Comparison of ENCODE assay signal across 16 mouse cellular contexts in genomic region chr11:4183511-4183910, GRCm38 (mm10). TPM values are rescaled to one million over a fixed set of nuclear protein-coding genes. Genes with fewer than 3 reads are reported as not detected.
A peak's percentile ranks its signal among the peaks of the same experiment; 100 is the strongest.
DNase-seq lines count a peak whose midpoint lies in the region; ATAC-seq and TF ChIP-seq lines count a peak whose summit lies in the region.
"Had no signal": no experiment of that assay in that cellular context is flagged by ENCODE, and none has a peak within 500 bp of the region (broad histone marks: within the 10 kb centered on the region; RNA-seq: fewer than 3 reads in every experiment).

No protein-coding gene starts in this region.

- no peak overlapping the region for H3K4me3 ChIP-seq in heart, embryonic 15.5 days
- H3K4me3 ChIP-seq in lung, embryonic 16.5 days (ENCODE audit: low read length), result no peak overlapping the region
- no peak overlapping the region for H3K4me3 ChIP-seq in lung, adult 2 months (replicated peaks; ENCODE audit: extremely low read depth, low read depth, low read length)
- H3K4me3 ChIP-seq in hindbrain, postnatal 0 days (ENCODE audit: low read length), result no peak overlapping the region
- H3K4me3 ChIP-seq: embryonic facial prominence, embryonic 10.5 days; liver, embryonic 13.5 days; megakaryocyte, embryonic 14.5 days; neural tube, embryonic 12.5 days; stomach, embryonic 15.5 days had no signal

- H3K4me2 ChIP-seq in heart, embryonic 15.5 days, result no peak overlapping the region
- no peak overlapping the region for H3K4me2 ChIP-seq in lung, embryonic 16.5 days (ENCODE audit: low read depth, low read length)
- no peak overlapping the region for H3K4me2 ChIP-seq in hindbrain, postnatal 0 days (ENCODE audit: low read depth, low read length)
- H3K4me2 ChIP-seq: liver, embryonic 13.5 days; neural tube, embryonic 12.5 days; stomach, embryonic 15.5 days had no signal

- ATAC-seq in heart, embryonic 15.5 days (replicated peaks; ENCODE audit: insufficient number of reproducible peaks, insufficient read depth, low FRiP score, low read depth), result no peak
- no peak for ATAC-seq in lung, embryonic 16.5 days (ENCODE audit: low read depth)
- ATAC-seq in hindbrain, postnatal 0 days, result no peak
- no peak for ATAC-seq in erythroblast, adult 5-6 weeks (replicated peaks; ENCODE audit: low FRiP score, poor library complexity, severe bottlenecking)
- ATAC-seq: CD4-positive, CD25-positive, alpha-beta regulatory T cell, adult 4 months had no signal

- 0 out of 2 replicates have a peak overlapping the region, but pooled peaks have one; percentile 17 for H3K27ac ChIP-seq in heart, embryonic 15.5 days
- 0 out of 2 replicates have a peak overlapping the region, but pooled peaks have one; percentile 8 for H3K27ac ChIP-seq in lung, embryonic 16.5 days (ENCODE audit: low read length)
- H3K27ac ChIP-seq in hindbrain, postnatal 0 days, result peak overlapping the region; percentile 56; the same call in 1 of the 2 replicates
- H3K27ac ChIP-seq: embryonic facial prominence, embryonic 10.5 days; liver, embryonic 13.5 days; neural tube, embryonic 12.5 days had no signal

- intact Hi-C loops in heart, postnatal 14 days (cut with DNase I), result no loop called here

- no peak for DNase-seq in heart, postnatal 14 days
- no peak for DNase-seq in lung, adult 2 months
- peak; percentile 77 for DNase-seq in Muller cell, postnatal 12 days (ENCODE audit: inconsistent ontology term)
- DNase-seq in hindbrain, postnatal 0 days (ENCODE audit: low spot score), result peak; percentile 52
- no peak for DNase-seq in testis, postnatal 10 days (ENCODE audit: low spot score)
- DNase-seq: adrenal gland, postnatal 25 days; cerebellum, adult 2 months; liver, embryonic 13.5 days had no signal

- no peak for TF ChIP-seq POLR2A in lung, adult 2 months (IDR thresholded peaks at IDR 0.05; ENCODE audit: borderline replicate concordance, extremely low read depth, low read depth, low read length)

- no peak for TF ChIP-seq CTCF in lung, adult 2 months (IDR thresholded peaks at IDR 0.05; ENCODE audit: insufficient read depth, low read length)
- TF ChIP-seq CTCF in hindbrain, postnatal 0 days (IDR thresholded peaks at IDR 0.05; ENCODE audit: low read depth), result no peak

- no peak overlapping the region for H3K9ac ChIP-seq in heart, embryonic 15.5 days
- H3K9ac ChIP-seq in lung, embryonic 16.5 days (ENCODE audit: low read length), result no peak overlapping the region
- H3K9ac ChIP-seq in hindbrain, postnatal 0 days (replicated peaks; ENCODE audit: low read length), result no peak overlapping the region
- H3K9ac ChIP-seq: liver, embryonic 13.5 days; neural tube, embryonic 12.5 days; stomach, embryonic 15.5 days had no signal

- H3K36me3 ChIP-seq in heart, embryonic 15.5 days, result peaks cover 47% of the 10 kb centered on the region
- peaks cover 30% of the 10 kb centered on the region for H3K36me3 ChIP-seq in lung, embryonic 16.5 days (ENCODE audit: control insufficient read depth, insufficient read depth, low read length)
- peaks cover 47% of the 10 kb centered on the region for H3K36me3 ChIP-seq in hindbrain, postnatal 0 days (ENCODE audit: insufficient read depth, low read length)

- H3K27me3 ChIP-seq in heart, embryonic 15.5 days, result no peaks in the 10 kb centered on the region
- no peaks in the 10 kb centered on the region for H3K27me3 ChIP-seq in lung, embryonic 16.5 days (ENCODE audit: control insufficient read depth, insufficient read depth, low read depth, low read length)
- no peaks in the 10 kb centered on the region for H3K27me3 ChIP-seq in hindbrain, postnatal 0 days (ENCODE audit: insufficient read depth, low read length)
- H3K27me3 ChIP-seq: liver, embryonic 13.5 days; neural tube, embryonic 12.5 days; stomach, embryonic 15.5 days had no signal

- H3K4me1 ChIP-seq in heart, embryonic 15.5 days (replicated peaks), result peaks cover 16% of the 10 kb centered on the region
- peaks cover 10% of the 10 kb centered on the region for H3K4me1 ChIP-seq in lung, embryonic 16.5 days (replicated peaks; ENCODE audit: control insufficient read depth, insufficient read depth, low read length)
- peaks cover 8% of the 10 kb centered on the region for H3K4me1 ChIP-seq in lung, adult 2 months (ENCODE audit: control insufficient read depth, insufficient read depth, low read length)
- peaks cover 9% of the 10 kb centered on the region for H3K4me1 ChIP-seq in hindbrain, postnatal 0 days (ENCODE audit: insufficient read depth, low read length)

- no peaks in the 10 kb centered on the region for H3K9me3 ChIP-seq in heart, embryonic 15.5 days (replicated peaks)
- H3K9me3 ChIP-seq in lung, embryonic 16.5 days (ENCODE audit: control insufficient read depth, low read length), result no peaks in the 10 kb centered on the region
- no peaks in the 10 kb centered on the region for H3K9me3 ChIP-seq in hindbrain, postnatal 0 days (ENCODE audit: low read length)
- H3K9me3 ChIP-seq: embryonic facial prominence, embryonic 10.5 days; liver, embryonic 13.5 days; megakaryocyte, embryonic 14.5 days; neural tube, embryonic 12.5 days; stomach, embryonic 15.5 days had no signal

RNA-seq across cellular contexts. Expression of gene Tbc1d10a, which starts 3.1 kb away (rescaled TPM):
- polyA plus RNA-seq in heart, embryonic 15.5 days (2015; fragmentation: Nextera tagmentation; extraction: Ambion mirVana), result 13.9 and 21.6 TPM in 2 replicates
- total RNA-seq in heart, postnatal 14 days (2021), result 10 to 100 TPM; 14.5 to 14.7 TPM
- 30.5 and 34.3 TPM in 2 replicates for polyA plus RNA-seq in lung, embryonic 16.5 days (2015; fragmentation: Nextera tagmentation; extraction: Ambion mirVana)
- 72.8 and 78.3 TPM in 2 replicates for polyA plus RNA-seq in lung, adult 2 months (2012; rRNA removed)
- total RNA-seq in hindbrain, postnatal 0 days (2014; rRNA removed), result 59.1 and 60.8 TPM in 2 replicates
- polyA plus RNA-seq in hindbrain, postnatal 0 days (2015; fragmentation: Nextera tagmentation; extraction: Ambion mirVana), result 34.2 TPM in 2 replicates
- total RNA-seq in erythroblast, adult 5-6 weeks (2015; ENCODE audit: low replicate concordance), result 1.7 and 3.5 TPM in 2 replicates
- total RNA-seq in erythroblast, adult 5-6 weeks (2017; ENCODE audit: low replicate concordance), result 0.42 and 1.4 TPM in 2 replicates

RNA-seq across cellular contexts. Expression of gene Sf3a1, which starts 23.4 kb away (rescaled TPM):
- 27.0 and 32.8 TPM in 2 replicates for polyA plus RNA-seq in heart, embryonic 15.5 days (2015; fragmentation: Nextera tagmentation; extraction: Ambion mirVana)
- total RNA-seq in heart, postnatal 14 days (2021), result 10 to 100 TPM; 38.4 to 46.7 TPM
- polyA plus RNA-seq in lung, embryonic 16.5 days (2015; fragmentation: Nextera tagmentation; extraction: Ambion mirVana), result 42.1 and 48.9 TPM in 2 replicates
- 27.0 and 28.2 TPM in 2 replicates for polyA plus RNA-seq in lung, adult 2 months (2012; rRNA removed)
- total RNA-seq in hindbrain, postnatal 0 days (2014; rRNA removed), result 41.9 and 45.4 TPM in 2 replicates
- polyA plus RNA-seq in hindbrain, postnatal 0 days (2015; fragmentation: Nextera tagmentation; extraction: Ambion mirVana), result 30.6 and 31.6 TPM in 2 replicates
- total RNA-seq in erythroblast, adult 5-6 weeks (2015; ENCODE audit: low replicate concordance), result 12.7 and 19.6 TPM in 2 replicates
- total RNA-seq in erythroblast, adult 5-6 weeks (2017; ENCODE audit: low replicate concordance), result 10.8 and 18.4 TPM in 2 replicates

RNA-seq across cellular contexts. Expression of gene Ccdc157, which starts 23.4 kb away (rescaled TPM):
- polyA plus RNA-seq in heart, embryonic 15.5 days (2015; fragmentation: Nextera tagmentation; extraction: Ambion mirVana), result 4.4 and 5.5 TPM in 2 replicates
- total RNA-seq in heart, postnatal 14 days (2021), result 1 to 10 TPM; 5.6 to 7.4 TPM
- polyA plus RNA-seq in lung, embryonic 16.5 days (2015; fragmentation: Nextera tagmentation; extraction: Ambion mirVana), result 9.2 and 11.4 TPM in 2 replicates
- polyA plus RNA-seq in lung, adult 2 months (2012; rRNA removed), result 17.6 and 19.8 TPM in 2 replicates
- 20.8 TPM in 2 replicates for total RNA-seq in hindbrain, postnatal 0 days (2014; rRNA removed)
- polyA plus RNA-seq in hindbrain, postnatal 0 days (2015; fragmentation: Nextera tagmentation; extraction: Ambion mirVana), result 10.3 and 10.9 TPM in 2 replicates
- total RNA-seq in erythroblast, adult 5-6 weeks (2015; ENCODE audit: low replicate concordance), result 0.21 and 0.77 TPM in 2 replicates
- 1.0 and 1.3 TPM in 2 replicates for total RNA-seq in erythroblast, adult 5-6 weeks (2017; ENCODE audit: low replicate concordance)

RNA-seq across cellular contexts. Expression of gene Castor1, which starts 34.5 kb away (rescaled TPM):
- polyA plus RNA-seq in heart, embryonic 15.5 days (2015; fragmentation: Nextera tagmentation; extraction: Ambion mirVana), result 6.7 and 13.3 TPM in 2 replicates
- total RNA-seq in heart, postnatal 14 days (2021), result 10 to 100 TPM in 1 of 2 experiments, 1 to 10 TPM in 1; 8.3 to 11.4 TPM
- 6.5 and 9.1 TPM in 2 replicates for polyA plus RNA-seq in lung, embryonic 16.5 days (2015; fragmentation: Nextera tagmentation; extraction: Ambion mirVana)
- 23.3 and 26.2 TPM in 2 replicates for polyA plus RNA-seq in lung, adult 2 months (2012; rRNA removed)
- total RNA-seq in hindbrain, postnatal 0 days (2014; rRNA removed), result 20.6 and 20.7 TPM in 2 replicates
- polyA plus RNA-seq in hindbrain, postnatal 0 days (2015; fragmentation: Nextera tagmentation; extraction: Ambion mirVana), result 10.6 and 12.4 TPM in 2 replicates
- not detected in 2 replicates for total RNA-seq in erythroblast, adult 5-6 weeks (2015; ENCODE audit: low replicate concordance)
- total RNA-seq in erythroblast, adult 5-6 weeks (2017; ENCODE audit: low replicate concordance), result not detected in 2 replicates

RNA-seq across cellular contexts. Expression of gene Rnf215, which starts 48.5 kb away (rescaled TPM):
- 16.1 and 21.1 TPM in 2 replicates for polyA plus RNA-seq in heart, embryonic 15.5 days (2015; fragmentation: Nextera tagmentation; extraction: Ambion mirVana)
- 10 to 100 TPM; 14.2 to 20.6 TPM for total RNA-seq in heart, postnatal 14 days (2021)
- 33.6 and 35.7 TPM in 2 replicates for polyA plus RNA-seq in lung, embryonic 16.5 days (2015; fragmentation: Nextera tagmentation; extraction: Ambion mirVana)
- 60.6 and 69.2 TPM in 2 replicates for polyA plus RNA-seq in lung, adult 2 months (2012; rRNA removed)
- total RNA-seq in hindbrain, postnatal 0 days (2014; rRNA removed), result 84.3 and 90.4 TPM in 2 replicates
- 49.7 and 51.0 TPM in 2 replicates for polyA plus RNA-seq in hindbrain, postnatal 0 days (2015; fragmentation: Nextera tagmentation; extraction: Ambion mirVana)
- total RNA-seq in erythroblast, adult 5-6 weeks (2015; ENCODE audit: low replicate concordance), result 1.5 and 2.5 TPM in 2 replicates
- total RNA-seq in erythroblast, adult 5-6 weeks (2017; ENCODE audit: low replicate concordance), result 4.7 and 8.6 TPM in 2 replicates

Comparison
In these comparisons a context has a peak if more than half of its experiments do, and no peak if none do; other contexts are left out.
1. DNase-seq: peak in Muller cell, postnatal 12 days (single experiment) and hindbrain, postnatal 0 days (single experiment); none in heart, postnatal 14 days (0 of 2), lung, adult 2 months (single experiment) and testis, postnatal 10 days (single experiment).
2. Peak in every context shown above with its lines, with median percentiles within 50 percentile points of each other: H3K27ac ChIP-seq.